Mouse (Mus musculus): ENCODE measurements around the gene Endog.

DNA sequence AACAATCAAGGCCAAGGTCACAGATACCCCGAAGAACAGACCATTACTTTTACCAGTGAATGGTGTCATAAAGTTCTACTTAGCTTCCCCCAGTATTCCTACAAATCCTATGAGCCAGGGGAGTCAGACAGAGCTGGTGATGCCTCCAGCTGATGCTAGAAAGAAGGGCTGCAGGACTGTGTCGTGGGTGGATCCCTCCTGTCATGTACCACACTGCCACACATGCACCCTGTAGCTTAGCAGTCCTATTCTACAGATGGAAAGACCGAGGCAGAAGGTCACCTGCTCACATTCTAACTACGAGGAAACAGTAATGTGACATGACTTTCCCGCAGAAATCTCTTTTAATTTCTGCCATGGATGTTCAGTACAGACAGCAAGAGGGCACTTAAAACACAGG is 48.5 kb upstream of the Endog start:
- TF ChIP-seq CTCF (IDR thresholded peaks at IDR 0.05; ENCODE audit: low read depth, low read length) (no peak), GATA2 (IDR thresholded peaks at IDR 0.05; ENCODE audit: borderline replicate concordance, low read depth, low read length) (no peak), TAL1 (conservative IDR thresholded peaks at IDR 0.05; ENCODE audit: low read depth, low read length) (no peak), GATA1 (IDR thresholded peaks at IDR 0.05; ENCODE audit: borderline replicate concordance, low read length) (no peak)

Data from G1E (cell line).